Mouse (Mus musculus) spleen, adult 2 months (tissue): Measurements from ENCODE around the gene Scgb1b20.

Source experiments
- CTCF ChIP-seq: fragments of 200-500 bp; IDR thresholded peaks from 2 replicates; pipeline ENCODE4 v1.5.1; 2011; ENCODE audit warnings: mild to moderate bottlenecking, inconsistent platforms; ENCODE audit not compliant: insufficient read depth, insufficient read length, insufficient replicate concordance; ENCODE audit errors: extremely low read depth
- POLR2A ChIP-seq: fragments of 200-500 bp; IDR thresholded peaks from 2 replicates; pipeline ENCODE4 v1.6.1; 2011; ENCODE audit warnings: low read depth, low read length, inconsistent platforms

GRCm38 (mm10) chr7:33401650-33402049 lies 28.6 kb downstream of the Scgb1b20 start:
- TF ChIP-seq CTCF, result no peak
- no peak for TF ChIP-seq POLR2A
